In the genomic region with DNA sequence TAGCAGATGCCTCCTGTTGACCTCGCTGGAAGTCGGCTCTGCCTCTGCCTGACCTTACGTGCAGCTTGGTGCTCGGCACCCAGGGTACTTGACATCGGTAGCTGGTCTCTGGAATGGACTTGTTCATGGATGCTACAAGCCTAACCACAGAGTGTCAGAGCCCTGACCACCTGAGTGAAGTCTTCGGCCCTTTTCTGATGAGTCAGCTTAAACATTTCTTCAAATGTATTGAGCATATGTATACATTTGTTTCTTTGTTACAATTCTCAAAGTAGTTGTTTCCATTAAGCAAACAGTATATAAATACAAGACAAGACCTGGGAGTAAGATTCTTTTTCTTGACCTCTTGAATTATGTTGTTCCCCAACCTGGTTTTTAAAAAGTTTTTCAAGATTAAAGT, we compare ENCODE assay signal across 23 mouse cellular contexts. TPM values are rescaled to one million over a fixed set of nuclear protein-coding genes. Genes with fewer than 3 reads are reported as not detected.
DNase-seq lines count a peak whose midpoint lies in the region; TF ChIP-seq lines count a peak whose summit lies in the region.
"Had no signal": no experiment of that assay in that cellular context is flagged by ENCODE, and none has a peak within 500 bp of the region (broad histone marks: within the 10 kb centered on the region; RNA-seq: fewer than 3 reads in every experiment).

No protein-coding gene starts in this region.

- 35% methylated on average over 6 of the region's 6 CpGs for WGBS in spleen, adult 2 months

- H3K27ac ChIP-seq in spleen, adult 2 months (ENCODE audit: insufficient read depth, low read length), result peak overlapping the region; percentile 39; the same call in 1 of the 2 replicates
- no peak overlapping the region for H3K27ac ChIP-seq in ES-E14 (ENCODE audit: insufficient read depth, low read depth, low read length, poor library complexity, severe bottlenecking)
- H3K27ac ChIP-seq: embryonic facial prominence, embryonic 13.5 days; embryonic facial prominence, embryonic 15.5 days; forebrain, embryonic 10.5 days; forebrain, embryonic 12.5 days had no signal

- H3K9me3 ChIP-seq in ES-E14 (ENCODE audit: control insufficient read depth, insufficient read depth, low read depth, low read length), result no peaks in the 10 kb centered on the region
- H3K9me3 ChIP-seq: embryonic facial prominence, embryonic 15.5 days; forebrain, embryonic 10.5 days; forebrain, embryonic 12.5 days had no signal

- no peak overlapping the region for H3K9ac ChIP-seq in ES-E14 (ENCODE audit: insufficient read depth, low read depth, low read length, poor library complexity, severe bottlenecking)
- H3K9ac ChIP-seq: embryonic facial prominence, embryonic 13.5 days; embryonic facial prominence, embryonic 15.5 days; forebrain, embryonic 12.5 days had no signal

- peaks cover 29% of the 10 kb centered on the region for H3K36me3 ChIP-seq in spleen, adult 2 months (ENCODE audit: control insufficient read depth, insufficient read depth, low read length)
- H3K36me3 ChIP-seq in ES-E14 (ENCODE audit: control insufficient read depth, insufficient read depth, low read length, poor library complexity, severe bottlenecking), result no peaks in the 10 kb centered on the region
- H3K36me3 ChIP-seq: embryonic facial prominence, embryonic 13.5 days; embryonic facial prominence, embryonic 15.5 days; forebrain, embryonic 10.5 days; forebrain, embryonic 12.5 days had no signal

- DNase-seq in spleen, adult 2 months (ENCODE audit: low read depth in 1 of 2, low spot score in 2 of 2), result no peak
- no peak for DNase-seq in spleen, postnatal 14 days (ENCODE audit: low spot score in 2 of 2)
- DNase-seq in B cell, adult 2 months, result peak; percentile 17 to 19
- DNase-seq in ES-E14 (ENCODE audit: low read depth, low spot score), result no peak
- no peak for DNase-seq in heart, adult 18-20 months
- DNase-seq: adrenal gland, adult 2 months; adrenal gland, postnatal 10 days; adrenal gland, postnatal 25 days; cerebellum, adult 11 months; cerebellum, adult 18-20 months; cerebellum, adult 8-10 months; cerebellum, adult 9-11 months; cerebellum, postnatal 14 days; cerebellum, postnatal 36 days; embryo, embryonic 11 days had no signal

- H3K4me1 ChIP-seq in spleen, adult 2 months (ENCODE audit: control insufficient read depth, insufficient read depth, insufficient read length), result peaks cover 6% of the 10 kb centered on the region; the same call in 1 of the 2 replicates
- no peaks in the 10 kb centered on the region for H3K4me1 ChIP-seq in ES-E14 (ENCODE audit: control insufficient read depth in 2 of 2, insufficient read depth in 2 of 2, low read length in 2 of 2, poor library complexity in 1 of 2)
- H3K4me1 ChIP-seq: embryonic facial prominence, embryonic 13.5 days; embryonic facial prominence, embryonic 15.5 days; forebrain, embryonic 10.5 days; forebrain, embryonic 12.5 days had no signal

- TF ChIP-seq CTCF in spleen, adult 2 months (IDR thresholded peaks at IDR 0.05; ENCODE audit: extremely low read depth, insufficient read depth, insufficient read length, insufficient replicate concordance), result no peak

- H3K4me3 ChIP-seq in spleen, adult 2 months (ENCODE audit: extremely low read depth, insufficient read depth, insufficient read length), result no peak overlapping the region
- no peak overlapping the region for H3K4me3 ChIP-seq in ES-E14 (ENCODE audit: insufficient read depth in 1 of 2, low read depth in 1 of 2, low read length in 2 of 2, poor library complexity in 1 of 2, severe bottlenecking in 1 of 2)
- H3K4me3 ChIP-seq: embryonic facial prominence, embryonic 13.5 days; embryonic facial prominence, embryonic 15.5 days; erythroblast, embryonic 14.5 days; forebrain, embryonic 10.5 days; forebrain, embryonic 12.5 days had no signal

- no peak for TF ChIP-seq POLR2A in spleen, adult 2 months (IDR thresholded peaks at IDR 0.05; ENCODE audit: low read depth, low read length)

- in situ Hi-C loops in ES-E14 (cut with MboI; ENCODE audit: low sequenced_read_pairs in 2 of 2, unreplicated experiment in 2 of 2), result no loop called here

- no peaks in the 10 kb centered on the region for H3K27me3 ChIP-seq in spleen, adult 2 months (ENCODE audit: control insufficient read depth, insufficient read depth, low read length)
- H3K27me3 ChIP-seq: embryonic facial prominence, embryonic 15.5 days had no signal

TF ChIP-seq in ES-E14, 5 proteins besides CTCF, POLR2A, EP300 and RAD21:
- TF ChIP-seq ZC3H11A (IDR thresholded peaks at IDR 0.05; ENCODE audit: borderline replicate concordance, low read depth, low read length) (no peak), MAFK (IDR thresholded peaks at IDR 0.05; ENCODE audit: insufficient read depth, low read depth, low read length) (peak; percentile 62), ZNF384 (IDR thresholded peaks at IDR 0.05; ENCODE audit: low read depth, low read length) (no peak)

RNA-seq across cellular contexts. Expression of a gene that starts 24.7 kb away (rescaled TPM):
- polyA plus RNA-seq in spleen, adult 2 months (2012; rRNA removed), result 131 and 166 TPM in 2 replicates
- 0.13 and 0.21 TPM in 2 replicates for total RNA-seq in ES-E14 (2012; rRNA removed)
- total RNA-seq in heart, adult 18-20 months (2021), result 1 to 10 TPM in 1 of 2 experiments, under 1 TPM in 1; 0.82 to 8.7 TPM
- total RNA-seq: common myeloid progenitor, adult 5-6 weeks; MEL had no signal
- polyA plus RNA-seq: C2C12; embryonic facial prominence, embryonic 13.5 days had no signal

Comparison
In these comparisons a context has a peak if more than half of its experiments do, and no peak if none do; other contexts are left out.
1. DNase-seq: peak in B cell, adult 2 months (2 of 2); none in spleen, adult 2 months (0 of 2), spleen, postnatal 14 days (0 of 2), ES-E14 (single experiment) and heart, adult 18-20 months (0 of 2).